8 mouse cellular contexts compared by ENCODE assay signal in the genomic region with DNA sequence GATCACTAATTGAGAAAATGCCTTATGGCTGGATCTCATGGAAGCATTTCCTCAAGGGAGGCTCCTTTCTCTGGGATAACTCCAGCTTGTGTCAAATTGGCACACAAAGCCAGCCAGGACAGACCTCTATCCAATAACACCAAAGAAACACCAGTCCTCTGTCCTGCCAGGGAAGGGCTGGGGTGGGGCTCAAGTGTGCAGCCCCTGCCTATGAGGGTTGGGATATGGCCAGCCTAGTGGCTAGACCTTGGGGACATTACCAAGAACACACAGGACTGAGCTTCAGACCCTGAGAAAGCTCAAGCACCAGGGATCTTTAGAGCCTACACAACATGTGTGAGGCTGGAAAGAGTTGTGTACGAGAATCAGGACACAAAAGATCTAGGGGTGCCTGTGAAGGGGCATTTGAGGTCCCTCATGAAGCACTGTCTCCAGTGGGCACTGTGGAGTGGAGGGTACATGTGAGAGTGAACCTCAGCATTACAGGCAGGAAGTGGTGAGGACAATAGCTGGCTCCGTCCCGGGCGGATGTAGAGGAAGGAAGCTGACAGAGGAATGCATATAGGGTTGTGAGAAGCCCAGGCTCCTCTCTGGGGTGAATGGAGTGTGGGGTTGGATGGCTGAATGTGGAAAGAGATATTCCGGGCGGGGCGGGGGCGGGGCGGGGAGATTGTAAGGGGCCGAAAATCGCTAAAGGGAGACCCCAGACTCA. TPM values are rescaled to one million over a fixed set of nuclear protein-coding genes. Genes with fewer than 3 reads are reported as not detected.
DNase-seq lines count a peak whose midpoint lies in the region; ATAC-seq lines count a peak whose summit lies in the region.

No protein-coding gene starts in this region.

- no peak overlapping the region for H3K9ac ChIP-seq in hindbrain, embryonic 11.5 days (ENCODE audit: low read depth, low read length)
- H3K9ac ChIP-seq in heart, embryonic 15.5 days, result no peak overlapping the region
- H3K9ac ChIP-seq in limb, embryonic 12.5 days (replicated peaks), result no peak overlapping the region

- H3K4me2 ChIP-seq in hindbrain, embryonic 11.5 days (replicated peaks; ENCODE audit: low read depth, low read length), result no peak overlapping the region
- no peak overlapping the region for H3K4me2 ChIP-seq in heart, embryonic 15.5 days
- H3K4me2 ChIP-seq in limb, embryonic 12.5 days, result no peak overlapping the region

- no peak for DNase-seq in hindbrain, embryonic 10.5 days (ENCODE audit: low spot score)
- no peak for DNase-seq in hindbrain, embryonic 11.5 days (ENCODE audit: low spot score)
- DNase-seq in right cerebral cortex, adult 2 months (ENCODE audit: low spot score in 2 of 2), result no peak
- DNase-seq in urinary bladder, postnatal 14 days (ENCODE audit: low spot score), result no peak
- no peak for DNase-seq in natural killer cell, adult 2 months (ENCODE audit: low spot score in 2 of 2)

- H3K9me3 ChIP-seq in hindbrain, embryonic 10.5 days, result no peaks in the 10 kb centered on the region
- H3K9me3 ChIP-seq in hindbrain, embryonic 11.5 days (ENCODE audit: control insufficient read depth, low read length), result no peaks in the 10 kb centered on the region
- H3K9me3 ChIP-seq in heart, embryonic 15.5 days (replicated peaks), result no peaks in the 10 kb centered on the region
- no peaks in the 10 kb centered on the region for H3K9me3 ChIP-seq in limb, embryonic 12.5 days

- H3K27me3 ChIP-seq in hindbrain, embryonic 10.5 days (ENCODE audit: insufficient read depth, poor library complexity, severe bottlenecking), result peaks cover 56% of the 10 kb centered on the region
- peaks cover 27% of the 10 kb centered on the region for H3K27me3 ChIP-seq in hindbrain, embryonic 11.5 days (ENCODE audit: control insufficient read depth, insufficient read depth, low read length)
- peaks cover 12% of the 10 kb centered on the region for H3K27me3 ChIP-seq in heart, embryonic 15.5 days
- H3K27me3 ChIP-seq in limb, embryonic 12.5 days, result peaks cover 48% of the 10 kb centered on the region

- no peaks in the 10 kb centered on the region for H3K36me3 ChIP-seq in hindbrain, embryonic 10.5 days
- no peaks in the 10 kb centered on the region for H3K36me3 ChIP-seq in hindbrain, embryonic 11.5 days (ENCODE audit: control insufficient read depth, insufficient read depth, low read length)
- H3K36me3 ChIP-seq in heart, embryonic 15.5 days, result no peaks in the 10 kb centered on the region
- H3K36me3 ChIP-seq in limb, embryonic 12.5 days, result no peaks in the 10 kb centered on the region

- H3K27ac ChIP-seq in hindbrain, embryonic 10.5 days, result peak overlapping the region; percentile 40; the same call in 1 of the 2 replicates
- H3K27ac ChIP-seq in hindbrain, embryonic 11.5 days (ENCODE audit: low read depth, low read length), result no peak overlapping the region
- H3K27ac ChIP-seq in heart, embryonic 15.5 days, result peak overlapping the region; percentile 78
- H3K27ac ChIP-seq in limb, embryonic 12.5 days, result peak overlapping the region; percentile 50

- H3K4me1 ChIP-seq in hindbrain, embryonic 10.5 days (replicated peaks), result peaks cover 20% of the 10 kb centered on the region
- 0 out of 2 replicates have a peak, but pooled peaks cover 2% of the 10 kb centered on the region for H3K4me1 ChIP-seq in hindbrain, embryonic 11.5 days (replicated peaks; ENCODE audit: control insufficient read depth, insufficient read depth, low read length)
- H3K4me1 ChIP-seq in heart, embryonic 15.5 days (replicated peaks), result peaks cover 32% of the 10 kb centered on the region
- peaks cover 9% of the 10 kb centered on the region; the same call in 1 of the 2 replicates for H3K4me1 ChIP-seq in limb, embryonic 12.5 days (replicated peaks)

- no peak for ATAC-seq in hindbrain, embryonic 11.5 days (ENCODE audit: low FRiP score)
- ATAC-seq in heart, embryonic 15.5 days (replicated peaks; ENCODE audit: insufficient number of reproducible peaks, insufficient read depth, low FRiP score, low read depth), result peak; percentile 80
- no peak for ATAC-seq in limb, embryonic 12.5 days (ENCODE audit: insufficient number of reproducible peaks, insufficient read depth, low FRiP score, low TSS enrichment, low read depth)
- 0 out of 2 replicates have a peak, but pooled peaks have one; percentile 63 for ATAC-seq in monocyte, adult 5-6 weeks (replicated peaks; ENCODE audit: insufficient number of reproducible peaks, low FRiP score, low TSS enrichment, poor library complexity, severe bottlenecking)

- H3K4me3 ChIP-seq in hindbrain, embryonic 10.5 days, result no peak overlapping the region
- H3K4me3 ChIP-seq in hindbrain, embryonic 11.5 days (ENCODE audit: low read depth, low read length), result no peak overlapping the region
- no peak overlapping the region for H3K4me3 ChIP-seq in heart, embryonic 15.5 days
- H3K4me3 ChIP-seq in limb, embryonic 12.5 days (replicated peaks), result no peak overlapping the region

- WGBS in hindbrain, embryonic 10.5 days, result 87% methylated on average over 11 of the region's 11 CpGs
- WGBS in hindbrain, embryonic 11.5 days, result 85% methylated on average over 11 of the region's 11 CpGs
- 59% methylated on average over 11 of the region's 11 CpGs for WGBS in heart, embryonic 15.5 days
- WGBS in limb, embryonic 12.5 days, result 78% methylated on average over 11 of the region's 11 CpGs

RNA-seq across cellular contexts. Expression of a gene that starts 3.0 kb away (rescaled TPM):
- polyA plus RNA-seq in hindbrain, embryonic 10.5 days (2016; fragmentation: Nextera tagmentation; extraction: Ambion mirVana), result 0.51 and 0.60 TPM in 2 replicates
- polyA plus RNA-seq in hindbrain, embryonic 11.5 days (2014; fragmentation: Nextera tagmentation; extraction: Ambion mirVana), result 0.51 and 0.71 TPM in 2 replicates
- polyA plus RNA-seq in heart, embryonic 15.5 days (2015; fragmentation: Nextera tagmentation; extraction: Ambion mirVana), result 0.30 and 0.48 TPM in 2 replicates
- 0.25 and 0.49 TPM in 2 replicates for polyA plus RNA-seq in limb, embryonic 12.5 days (2016; fragmentation: Nextera tagmentation; extraction: Ambion mirVana)
- not detected in 3 replicates for total RNA-seq in monocyte, adult 5-6 weeks (2017)

RNA-seq across cellular contexts. Expression of a gene that starts 8.7 kb away (rescaled TPM):
- polyA plus RNA-seq in hindbrain, embryonic 10.5 days (2016; fragmentation: Nextera tagmentation; extraction: Ambion mirVana), result 8.9 and 9.6 TPM in 2 replicates
- 2.2 and 5.7 TPM in 2 replicates for polyA plus RNA-seq in hindbrain, embryonic 11.5 days (2014; fragmentation: Nextera tagmentation; extraction: Ambion mirVana)
- polyA plus RNA-seq in heart, embryonic 15.5 days (2015; fragmentation: Nextera tagmentation; extraction: Ambion mirVana), result 34.6 and 45.1 TPM in 2 replicates
- polyA plus RNA-seq in limb, embryonic 12.5 days (2016; fragmentation: Nextera tagmentation; extraction: Ambion mirVana), result 8.1 and 11.3 TPM in 2 replicates
- 25.5 to 51.2 TPM (median 32.9 TPM) in 3 replicates for total RNA-seq in monocyte, adult 5-6 weeks (2017)

RNA-seq across cellular contexts. Expression of a gene that starts 14.2 kb away (rescaled TPM):
- 68.7 and 71.6 TPM in 2 replicates for polyA plus RNA-seq in hindbrain, embryonic 10.5 days (2016; fragmentation: Nextera tagmentation; extraction: Ambion mirVana)
- polyA plus RNA-seq in hindbrain, embryonic 11.5 days (2014; fragmentation: Nextera tagmentation; extraction: Ambion mirVana), result 54.3 and 61.1 TPM in 2 replicates
- 51.1 and 65.2 TPM in 2 replicates for polyA plus RNA-seq in heart, embryonic 15.5 days (2015; fragmentation: Nextera tagmentation; extraction: Ambion mirVana)
- 64.3 and 69.1 TPM in 2 replicates for polyA plus RNA-seq in limb, embryonic 12.5 days (2016; fragmentation: Nextera tagmentation; extraction: Ambion mirVana)
- 13.9 to 34.3 TPM (median 20.5 TPM) in 3 replicates for total RNA-seq in monocyte, adult 5-6 weeks (2017)

RNA-seq across cellular contexts. Expression of a gene that starts 17.0 kb away (rescaled TPM):
- 50.2 and 52.7 TPM in 2 replicates for polyA plus RNA-seq in hindbrain, embryonic 10.5 days (2016; fragmentation: Nextera tagmentation; extraction: Ambion mirVana)
- 35.3 and 37.2 TPM in 2 replicates for polyA plus RNA-seq in hindbrain, embryonic 11.5 days (2014; fragmentation: Nextera tagmentation; extraction: Ambion mirVana)
- 87.2 and 113 TPM in 2 replicates for polyA plus RNA-seq in heart, embryonic 15.5 days (2015; fragmentation: Nextera tagmentation; extraction: Ambion mirVana)
- 59.2 and 62.5 TPM in 2 replicates for polyA plus RNA-seq in limb, embryonic 12.5 days (2016; fragmentation: Nextera tagmentation; extraction: Ambion mirVana)
- total RNA-seq in monocyte, adult 5-6 weeks (2017), result not detected in 3 replicates

RNA-seq across cellular contexts. Expression of a gene that starts 30.2 kb away (rescaled TPM):
- 0.18 and 0.26 TPM in 2 replicates for polyA plus RNA-seq in hindbrain, embryonic 10.5 days (2016; fragmentation: Nextera tagmentation; extraction: Ambion mirVana)
- polyA plus RNA-seq in hindbrain, embryonic 11.5 days (2014; fragmentation: Nextera tagmentation; extraction: Ambion mirVana), result 0.28 and 0.47 TPM in 2 replicates
- polyA plus RNA-seq in heart, embryonic 15.5 days (2015; fragmentation: Nextera tagmentation; extraction: Ambion mirVana), result 0.42 and 1.1 TPM in 2 replicates
- polyA plus RNA-seq in limb, embryonic 12.5 days (2016; fragmentation: Nextera tagmentation; extraction: Ambion mirVana), result 0.13 and 0.26 TPM in 2 replicates
- total RNA-seq in monocyte, adult 5-6 weeks (2017), result 0.29 TPM in 1 of 3 replicates, not detected in the others

Comparison
In these comparisons a context has a peak if more than half of its experiments do, and no peak if none do; other contexts are left out.
1. ATAC-seq: peak in heart, embryonic 15.5 days (single experiment) and monocyte, adult 5-6 weeks (single experiment); none in hindbrain, embryonic 11.5 days (single experiment) and limb, embryonic 12.5 days (single experiment).